ENCODE assay signal across 8 mouse cellular contexts in genomic region chr2:138265356-138266005, GRCm38 (mm10). TPM values are rescaled to one million over a fixed set of nuclear protein-coding genes. Genes with fewer than 3 reads are reported as not detected.
DNase-seq lines count a peak whose midpoint lies in the region; ATAC-seq and TF ChIP-seq lines count a peak whose summit lies in the region.

No protein-coding gene starts in this region.

- no peaks in the 10 kb centered on the region for H3K36me3 ChIP-seq in heart, embryonic 10.5 days
- no peaks in the 10 kb centered on the region for H3K36me3 ChIP-seq in limb, embryonic 14.5 days (ENCODE audit: control insufficient read depth, insufficient read depth, low read length)

- no peak for DNase-seq in frontal cortex, adult 2 months (ENCODE audit: extremely low spot score in 1 of 2, low spot score in 1 of 2)
- peak; percentile 82 for DNase-seq in ZHBTc4 (ENCODE audit: low read depth, low spot score)
- DNase-seq in heart, embryonic 10.5 days (ENCODE audit: low spot score) = no peak
- DNase-seq in limb, embryonic 14.5 days (ENCODE audit: low spot score) = no peak
- no peak for DNase-seq in layer of hippocampus, postnatal 14 days (ENCODE audit: low spot score in 2 of 2)
- DNase-seq in c-Kit-positive CD71-positive TER-119-positive erythroid progenitor cells, embryonic 14.5 days (ENCODE audit: low spot score) = no peak

- no peak overlapping the region for H3K4me3 ChIP-seq in heart, embryonic 10.5 days
- no peak overlapping the region for H3K4me3 ChIP-seq in limb, embryonic 14.5 days (replicated peaks; ENCODE audit: low read length)
- H3K4me3 ChIP-seq in olfactory bulb, adult 2 months (ENCODE audit: insufficient read depth, low read depth, low read length) = no peak overlapping the region

- no peaks in the 10 kb centered on the region for H3K9me3 ChIP-seq in heart, embryonic 10.5 days
- H3K9me3 ChIP-seq in limb, embryonic 14.5 days (ENCODE audit: control insufficient read depth, low read length) = no peaks in the 10 kb centered on the region

- no peak for TF ChIP-seq CTCF in olfactory bulb, adult 2 months (IDR thresholded peaks at IDR 0.05; ENCODE audit: insufficient read depth, low read depth, low read length)

- 0 out of 2 replicates have a peak overlapping the region, but pooled peaks have one; percentile 8 for H3K9ac ChIP-seq in limb, embryonic 14.5 days (ENCODE audit: low read depth, low read length, severe bottlenecking)

- ATAC-seq in frontal cortex, adult (ENCODE audit: low TSS enrichment) = peak; percentile 35; the same call in 1 of the 2 replicates
- ATAC-seq in limb, embryonic 14.5 days (ENCODE audit: low FRiP score, low read depth) = no peak

- H3K4me2 ChIP-seq in limb, embryonic 14.5 days (replicated peaks; ENCODE audit: low read depth, low read length, severe bottlenecking) = peak overlapping the region; percentile 10; the same call in 1 of the 2 replicates

- WGBS in heart, embryonic 10.5 days = 11% methylated on average over 13 of the region's 13 CpGs
- WGBS in limb, embryonic 14.5 days = 25% methylated on average over 13 of the region's 13 CpGs
- 44% methylated on average over 13 of the region's 13 CpGs for WGBS in olfactory bulb, adult 2 months

- peak overlapping the region; percentile 49; the same call in 1 of the 2 replicates for H3K27ac ChIP-seq in heart, embryonic 10.5 days
- H3K27ac ChIP-seq in limb, embryonic 14.5 days (replicated peaks; ENCODE audit: low read depth, low read length) = no peak overlapping the region
- peak overlapping the region; percentile 64 for H3K27ac ChIP-seq in olfactory bulb, adult 2 months (ENCODE audit: insufficient read depth, low read depth, low read length)

- no peaks in the 10 kb centered on the region for H3K27me3 ChIP-seq in heart, embryonic 10.5 days (ENCODE audit: insufficient read depth, poor library complexity, severe bottlenecking)
- H3K27me3 ChIP-seq in limb, embryonic 14.5 days (ENCODE audit: control insufficient read depth, insufficient read depth, low read length) = no peaks in the 10 kb centered on the region

- peaks cover 44% of the 10 kb centered on the region for H3K4me1 ChIP-seq in heart, embryonic 10.5 days
- H3K4me1 ChIP-seq in limb, embryonic 14.5 days (ENCODE audit: control insufficient read depth, insufficient read depth, low read length) = peaks cover 22% of the 10 kb centered on the region
- peaks cover 20% of the 10 kb centered on the region for H3K4me1 ChIP-seq in olfactory bulb, adult 2 months (ENCODE audit: control insufficient read depth, insufficient read depth, low read length)

- no peak for TF ChIP-seq POLR2A in limb, embryonic 14.5 days (IDR thresholded peaks at IDR 0.05; ENCODE audit: borderline replicate concordance, extremely low read depth, insufficient read depth, insufficient read length)
- no peak for TF ChIP-seq POLR2A in olfactory bulb, adult 2 months (IDR thresholded peaks at IDR 0.05; ENCODE audit: insufficient read depth, low read depth, low read length)

RNA-seq across cellular contexts. Expression of gene Btbd3, which starts 9.1 kb away (rescaled TPM):
- polyA plus RNA-seq in frontal cortex, adult 2 months (2012; rRNA removed) = 91.9 and 106 TPM in 2 replicates
- polyA plus RNA-seq in heart, embryonic 10.5 days (2016; fragmentation: Nextera tagmentation; extraction: Ambion mirVana) = 7.0 and 7.6 TPM in 2 replicates
- 39.0 and 43.6 TPM in 2 replicates for polyA plus RNA-seq in limb, embryonic 14.5 days (2012; rRNA removed)
- polyA plus RNA-seq in limb, embryonic 14.5 days (2014; fragmentation: Nextera tagmentation; extraction: Ambion mirVana) = 33.8 and 35.7 TPM in 2 replicates
- polyA plus RNA-seq in olfactory bulb, adult 2 months (2012; ENCODE audit: insufficient read depth, insufficient read length, low replicate concordance, missing spikeins) = not detected in 2 replicates
- total RNA-seq in layer of hippocampus, postnatal 14 days (2021) = 100 to 1,000 TPM; 147 to 151 TPM
